8 mouse cellular contexts compared by ENCODE assay signal in the genomic region with DNA sequence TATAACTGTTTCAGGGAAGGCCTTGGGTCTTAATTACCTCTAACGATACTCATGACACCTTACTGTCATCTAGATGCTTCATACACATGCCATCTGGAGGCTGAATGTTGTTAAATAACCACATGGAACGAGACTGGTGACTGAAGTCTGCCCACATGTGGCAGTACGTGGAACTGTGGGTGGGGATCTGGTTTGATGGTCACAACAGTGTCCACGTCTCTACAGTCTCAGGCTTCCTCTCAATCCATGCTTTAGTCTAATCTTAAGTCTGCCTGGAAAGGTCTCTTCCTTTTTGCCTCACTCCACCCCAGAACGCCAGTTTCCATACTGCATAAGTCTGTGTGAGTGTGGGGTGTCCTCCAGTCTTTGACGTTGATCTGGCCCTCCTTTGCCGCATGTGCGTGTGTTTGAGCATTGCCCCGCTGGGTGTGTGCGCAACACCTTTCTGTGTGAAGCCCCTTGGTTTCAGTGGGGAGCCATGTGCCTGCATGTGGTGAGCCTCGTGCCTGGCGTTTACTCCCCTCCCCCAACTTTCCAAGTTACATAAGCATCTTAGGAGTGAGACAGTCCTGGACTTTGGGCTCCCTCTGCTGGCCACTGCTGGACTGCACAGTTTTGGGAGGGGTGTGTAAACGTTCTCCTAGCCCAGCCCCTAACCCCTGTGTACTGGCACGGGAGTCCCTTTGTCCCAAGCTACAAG. TPM values are rescaled to one million over a fixed set of nuclear protein-coding genes. Genes with fewer than 3 reads are reported as not detected.
DNase-seq lines count a peak whose midpoint lies in the region; ATAC-seq lines count a peak whose summit lies in the region.

No protein-coding gene starts in this region.

- peak overlapping the region; percentile 77 for H3K27ac ChIP-seq in intestine, embryonic 15.5 days

- under 1% methylated on average over 14 of the region's 14 CpGs for WGBS in intestine, embryonic 15.5 days

- peak overlapping the region; percentile 38; the same call in 1 of the 2 replicates for H3K9ac ChIP-seq in intestine, embryonic 15.5 days

- peak; percentile 89 for DNase-seq in adrenal gland, adult 8-10 months
- DNase-seq in embryo, embryonic 11.5 days (ENCODE audit: low read depth, low spot score): peak; percentile 93
- peak; percentile 90 to 91 for DNase-seq in gastrocnemius, postnatal 36 days
- DNase-seq in left cerebral cortex, postnatal 14 days (ENCODE audit: low spot score in 2 of 2): peak; percentile 95 to 98
- DNase-seq in right cerebral cortex, postnatal 25 days: peak; percentile 84
- DNase-seq in urinary bladder, postnatal 36 days (ENCODE audit: low spot score in 2 of 2): peak; percentile 84 to 90

- H3K4me1 ChIP-seq in intestine, embryonic 15.5 days (replicated peaks): peaks cover 28% of the 10 kb centered on the region

- intact Hi-C loops in gastrocnemius, postnatal 36 days (cut with DNase I): loop anchor here (5.0 kb wide), 3 partner anchors 38 to 163 kb away; partner anchors contain the start of gene Dcaf8
- intact Hi-C loops in left cerebral cortex, postnatal 14 days (cut with DNase I): loop anchor here (2.0 to 10.0 kb wide), 3 partner anchors 163 to 265 kb away; partner anchors contain the start of gene Dcaf8

- ATAC-seq in intestine, embryonic 15.5 days: peak; percentile 60
- ATAC-seq in megakaryocyte-erythroid progenitor cell, adult 5-6 weeks (replicated peaks; ENCODE audit: low FRiP score, low TSS enrichment, poor library complexity, severe bottlenecking): peak; percentile 66

- no peaks in the 10 kb centered on the region for H3K27me3 ChIP-seq in intestine, embryonic 15.5 days (replicated peaks)

- peak overlapping the region; percentile 13; the same call in 1 of the 2 replicates for H3K4me3 ChIP-seq in intestine, embryonic 15.5 days (replicated peaks)

- H3K9me3 ChIP-seq in intestine, embryonic 15.5 days: no peaks in the 10 kb centered on the region

- H3K4me2 ChIP-seq in intestine, embryonic 15.5 days (replicated peaks): peak overlapping the region; percentile 78

- no peaks in the 10 kb centered on the region for H3K36me3 ChIP-seq in intestine, embryonic 15.5 days

RNA-seq across cellular contexts. Expression of gene Atp1a2, which starts 12.0 kb away (rescaled TPM):
- 100 to 1,000 TPM in 1 of 4 experiments, 10 to 100 TPM in 3; 34.9 to 107 (median 92.5) TPM for total RNA-seq in adrenal gland, adult 8-10 months (2022)
- 1,000 to 10,000 TPM in 1 of 2 experiments, 100 to 1,000 TPM in 1; 930 to 1,020 TPM for total RNA-seq in gastrocnemius, postnatal 36 days (2021)
- polyA plus RNA-seq in intestine, embryonic 15.5 days (2015; fragmentation: Nextera tagmentation; extraction: Ambion mirVana): 3.3 TPM in 2 replicates
- 100 to 1,000 TPM; 571 to 592 TPM for total RNA-seq in left cerebral cortex, postnatal 14 days (2021)
- not detected in 2 replicates for total RNA-seq in megakaryocyte-erythroid progenitor cell, adult 5-6 weeks (2014; fragmentation: Nextera tagmentation)
- total RNA-seq in megakaryocyte-erythroid progenitor cell, adult 5-6 weeks (2017): not detected in 2 replicates

RNA-seq across cellular contexts. Expression of gene Kcnj9, which starts 19.3 kb away (rescaled TPM):
- under 1 TPM; 0.10 to 0.95 (median 0.48) TPM for total RNA-seq in adrenal gland, adult 8-10 months (2022)
- total RNA-seq in gastrocnemius, postnatal 36 days (2021): not detected
- polyA plus RNA-seq in intestine, embryonic 15.5 days (2015; fragmentation: Nextera tagmentation; extraction: Ambion mirVana): 0.08 TPM in 1 of 2 replicates, not detected in the other
- total RNA-seq in left cerebral cortex, postnatal 14 days (2021): 100 to 1,000 TPM; 119 to 130 TPM
- not detected in 2 replicates for total RNA-seq in megakaryocyte-erythroid progenitor cell, adult 5-6 weeks (2014; fragmentation: Nextera tagmentation)
- not detected in 2 replicates for total RNA-seq in megakaryocyte-erythroid progenitor cell, adult 5-6 weeks (2017)

RNA-seq across cellular contexts. Expression of gene Kcnj10, which starts 31.2 kb away (rescaled TPM):
- total RNA-seq in adrenal gland, adult 8-10 months (2022): 1 to 10 TPM; 1.0 to 2.6 (median 1.7) TPM
- not detected for total RNA-seq in gastrocnemius, postnatal 36 days (2021)
- polyA plus RNA-seq in intestine, embryonic 15.5 days (2015; fragmentation: Nextera tagmentation; extraction: Ambion mirVana): 0.08 TPM in 2 replicates
- total RNA-seq in left cerebral cortex, postnatal 14 days (2021): 10 to 100 TPM; 79.5 to 84.5 TPM
- total RNA-seq in megakaryocyte-erythroid progenitor cell, adult 5-6 weeks (2014; fragmentation: Nextera tagmentation): not detected in 2 replicates
- 0.15 and 0.75 TPM in 2 replicates for total RNA-seq in megakaryocyte-erythroid progenitor cell, adult 5-6 weeks (2017)

RNA-seq across cellular contexts. Expression of gene Igsf8, which starts 48.4 kb away (rescaled TPM):
- total RNA-seq in adrenal gland, adult 8-10 months (2022): 10 to 100 TPM; 32.7 to 37.0 (median 35.8) TPM
- 1 to 10 TPM; 8.4 to 9.8 TPM for total RNA-seq in gastrocnemius, postnatal 36 days (2021)
- polyA plus RNA-seq in intestine, embryonic 15.5 days (2015; fragmentation: Nextera tagmentation; extraction: Ambion mirVana): 46.1 and 53.3 TPM in 2 replicates
- 100 to 1,000 TPM; 231 to 244 TPM for total RNA-seq in left cerebral cortex, postnatal 14 days (2021)
- 9.3 and 23.6 TPM in 2 replicates for total RNA-seq in megakaryocyte-erythroid progenitor cell, adult 5-6 weeks (2014; fragmentation: Nextera tagmentation)
- 9.7 and 16.4 TPM in 2 replicates for total RNA-seq in megakaryocyte-erythroid progenitor cell, adult 5-6 weeks (2017)

RNA-seq across cellular contexts. Expression of gene Atp1a4, which starts 51.6 kb away (rescaled TPM):
- 1 to 10 TPM in 2 of 4 experiments, under 1 TPM in 2; 0.12 to 1.1 (median 0.76) TPM for total RNA-seq in adrenal gland, adult 8-10 months (2022)
- total RNA-seq in gastrocnemius, postnatal 36 days (2021): under 1 TPM; 0.51 to 0.72 TPM
- not detected in 2 replicates for polyA plus RNA-seq in intestine, embryonic 15.5 days (2015; fragmentation: Nextera tagmentation; extraction: Ambion mirVana)
- total RNA-seq in left cerebral cortex, postnatal 14 days (2021): not detected
- total RNA-seq in megakaryocyte-erythroid progenitor cell, adult 5-6 weeks (2014; fragmentation: Nextera tagmentation): not detected in 2 replicates
- total RNA-seq in megakaryocyte-erythroid progenitor cell, adult 5-6 weeks (2017): not detected in 2 replicates

Comparison
In these comparisons a context has a peak if more than half of its experiments do, and no peak if none do; other contexts are left out.
1. Peak in every context shown above with its lines: DNase-seq, ATAC-seq, H3K4me3 ChIP-seq and H3K27ac ChIP-seq.
2. RNA of gene Atp1a2, which starts 12.0 kb away (total RNA-seq): 930 to 1,020 TPM in gastrocnemius, postnatal 36 days, 571 to 592 TPM in left cerebral cortex, postnatal 14 days and 34.9 to 107 TPM in adrenal gland, adult 8-10 months; not detected in megakaryocyte-erythroid progenitor cell, adult 5-6 weeks; every median in the first group is over 10 times any median in the second.
3. RNA of gene Kcnj9, which starts 19.3 kb away (total RNA-seq): 119 to 130 TPM in left cerebral cortex, postnatal 14 days; 0.10 to 0.95 TPM in adrenal gland, adult 8-10 months, not detected in gastrocnemius, postnatal 36 days and not detected in megakaryocyte-erythroid progenitor cell, adult 5-6 weeks; every median in the first group is over 10 times any median in the second.
4. RNA of gene Kcnj10, which starts 31.2 kb away (total RNA-seq): 79.5 to 84.5 TPM in left cerebral cortex, postnatal 14 days; 1.0 to 2.6 TPM in adrenal gland, adult 8-10 months, 0.15 to 0.75 TPM in megakaryocyte-erythroid progenitor cell, adult 5-6 weeks and not detected in gastrocnemius, postnatal 36 days; every median in the first group is over 10 times any median in the second.